Mouse (Mus musculus): ENCODE measurements around the gene Wnt11.
A peak's percentile ranks its signal among the peaks of the same experiment; 100 is the strongest.

The Wnt11 gene

GRCm38 (mm10) chr7:98831290-98831689 is 3.6 kb upstream of the Wnt11 start:
- no peak for DNase-seq

GRCm38 (mm10) chr7:98835519-98836441 is 868 bp downstream of the Wnt11 start:
- peak; percentile 39 for DNase-seq

- DNase-seq, result peak; percentile 88
Measured at GRCm38 (mm10) chr7:98836646-98837045, 1.7 kb downstream of the Wnt11 start.

GRCm38 (mm10) chr7:98837901-98838300 is 3.0 kb downstream of the Wnt11 start:
- peak; percentile 93 for DNase-seq

- peak; percentile 85 for DNase-seq
Measured at GRCm38 (mm10) chr7:98838729-98839141, 3.8 kb downstream of the Wnt11 start.

GRCm38 (mm10) chr7:98839312-98839711 is 4.4 kb downstream of the Wnt11 start:
- DNase-seq, result no peak

GRCm38 (mm10) chr7:98840771-98841170 is 5.9 kb downstream of the Wnt11 start:
- no peak for DNase-seq

- no peak for DNase-seq
Measured at GRCm38 (mm10) chr7:98841802-98842201, 6.9 kb downstream of the Wnt11 start.

GRCm38 (mm10) chr7:98842997-98843396 is 8.1 kb downstream of the Wnt11 start:
- no peak for DNase-seq

- no peak for DNase-seq
Measured at GRCm38 (mm10) chr7:98843649-98844048, 8.7 kb downstream of the Wnt11 start.

GRCm38 (mm10) chr7:98848899-98849640 is 14.2 kb downstream of the Wnt11 start:
- DNase-seq, result peak; percentile 58

GRCm38 (mm10) chr7:98850388-98850787 is 15.5 kb downstream of the Wnt11 start:
- no peak for DNase-seq

GRCm38 (mm10) chr7:98851220-98851619 is 16.3 kb downstream of the Wnt11 start:
- DNase-seq, result peak; percentile 62

GRCm38 (mm10) chr7:98852950-98853650 is 18.2 kb downstream of the Wnt11 start:
- DNase-seq, result no peak

- no peak for DNase-seq
Measured at GRCm38 (mm10) chr7:98853806-98854205, 18.9 kb downstream of the Wnt11 start.

- no peak for DNase-seq
Measured at GRCm38 (mm10) chr7:98855388-98855787, 20.5 kb downstream of the Wnt11 start.

GRCm38 (mm10) chr7:98856128-98856527 is 21.2 kb downstream of the Wnt11 start:
- DNase-seq, result no peak

- no peak for DNase-seq
Measured at GRCm38 (mm10) chr7:98857094-98857493, 22.2 kb downstream of the Wnt11 start.

GRCm38 (mm10) chr7:98861002-98861401 is 26.1 kb downstream of the Wnt11 start:
- DNase-seq, result no peak

- DNase-seq, result no peak
Measured at GRCm38 (mm10) chr7:98862994-98863393, 28.1 kb downstream of the Wnt11 start.

- no peak for DNase-seq
Measured at GRCm38 (mm10) chr7:98863969-98864718, 29.2 kb downstream of the Wnt11 start.

GRCm38 (mm10) chr7:98867053-98867793 is 32.3 kb downstream of the Wnt11 start:
- peak; percentile 67 for DNase-seq

Data from kidney, postnatal 10 days (tissue).